Mouse (Mus musculus) cerebellum, adult 11 months (tissue): ENCODE measurements around the gene Dctn3.
"Not testable (repeated sequence)": the region's sequence is repeated elsewhere in the genome, so short reads cannot be mapped to it uniquely, and the experiment has no call there.

Experiments
- DNase-seq: peaks from one replicate; pipeline ENCODE4 v3.0.0; 2022

Gene Dctn3

GRCm38 (mm10) chr4:41722918-41723351 is at the start of gene Dctn3:
Gene Dctn3, minus strand, starts transcription at chr4:41723170.
- DNase-seq, result peak; percentile 87

- DNase-seq, result not testable (repeated sequence)
Observed at GRCm38 (mm10) chr4:41767301-41767700, 44.3 kb upstream of the Dctn3 start.

GRCm38 (mm10) chr4:41763176-41763575 is 40.2 kb upstream of the Dctn3 start:
- DNase-seq, result not testable (repeated sequence)

- DNase-seq, result not testable (repeated sequence)
Observed at GRCm38 (mm10) chr4:41762688-41763114, 39.7 kb upstream of the Dctn3 start.

- no peak for DNase-seq
Observed at GRCm38 (mm10) chr4:41762099-41762687, 39.2 kb upstream of the Dctn3 start.

- no peak for DNase-seq
Observed at GRCm38 (mm10) chr4:41761680-41762079, 38.7 kb upstream of the Dctn3 start.

- DNase-seq, result no peak
Observed at GRCm38 (mm10) chr4:41760911-41761310, 37.9 kb upstream of the Dctn3 start.

- DNase-seq, result peak; percentile 90
Observed at GRCm38 (mm10) chr4:41760288-41760721, 37.3 kb upstream of the Dctn3 start.

GRCm38 (mm10) chr4:41759656-41760287 is 36.8 kb upstream of the Dctn3 start:
- no peak for DNase-seq

GRCm38 (mm10) chr4:41759206-41759605 is 36.2 kb upstream of the Dctn3 start:
- DNase-seq, result no peak

GRCm38 (mm10) chr4:41758701-41759100 is 35.7 kb upstream of the Dctn3 start:
- no peak for DNase-seq

- no peak for DNase-seq
Observed at GRCm38 (mm10) chr4:41758021-41758420, 35.1 kb upstream of the Dctn3 start.

GRCm38 (mm10) chr4:41757321-41757720 is 34.4 kb upstream of the Dctn3 start:
- DNase-seq, result no peak

- no peak for DNase-seq
Observed at GRCm38 (mm10) chr4:41756440-41756839, 33.5 kb upstream of the Dctn3 start.

- peak; percentile 87 for DNase-seq
Observed at GRCm38 (mm10) chr4:41755338-41756305, 32.7 kb upstream of the Dctn3 start, which contains the start of gene Sigmar1. Gene Sigmar1, minus strand, starts transcription at chr4:41756157.

- DNase-seq, result no peak
Observed at GRCm38 (mm10) chr4:41754797-41755337, 31.9 kb upstream of the Dctn3 start, which contains the start of gene Galt. Gene Galt, plus strand, starts transcription at chr4:41755228.

- DNase-seq, result no peak
Observed at GRCm38 (mm10) chr4:41745021-41745420, 22.1 kb upstream of the Dctn3 start.

GRCm38 (mm10) chr4:41744131-41744530 is 21.2 kb upstream of the Dctn3 start:
- no peak for DNase-seq

GRCm38 (mm10) chr4:41741158-41741560 is 18.2 kb upstream of the Dctn3 start:
- peak; percentile 93 for DNase-seq

- DNase-seq, result peak; percentile 57
Observed at GRCm38 (mm10) chr4:41740380-41741157, 17.6 kb upstream of the Dctn3 start.

GRCm38 (mm10) chr4:41739260-41739659 is 16.3 kb upstream of the Dctn3 start:
- no peak for DNase-seq

GRCm38 (mm10) chr4:41738256-41738603 is 15.3 kb upstream of the Dctn3 start:
- no peak for DNase-seq
